ENCODE assay signal across 8 mouse cellular contexts in genomic region chr16:10890363-10890762, GRCm38 (mm10). TPM values are rescaled to one million over a fixed set of nuclear protein-coding genes. Genes with fewer than 3 reads are reported as not detected.
DNase-seq lines count a peak whose midpoint lies in the region; ATAC-seq and TF ChIP-seq lines count a peak whose summit lies in the region.

No protein-coding gene starts in this region.

- H3K4me1 ChIP-seq in kidney, embryonic 14.5 days (ENCODE audit: control insufficient read depth, insufficient read depth, low read length): no peaks in the 10 kb centered on the region
- no peaks in the 10 kb centered on the region for H3K4me1 ChIP-seq in hindbrain, postnatal 0 days (ENCODE audit: insufficient read depth, low read length)

- no peaks in the 10 kb centered on the region for H3K27me3 ChIP-seq in kidney, embryonic 14.5 days (ENCODE audit: control insufficient read depth, insufficient read depth, low read length)
- H3K27me3 ChIP-seq in hindbrain, postnatal 0 days (ENCODE audit: insufficient read depth, low read length): no peaks in the 10 kb centered on the region

- TF ChIP-seq CTCF in hindbrain, postnatal 0 days (IDR thresholded peaks at IDR 0.05; ENCODE audit: low read depth): peak; percentile 69

- no peak for DNase-seq in kidney, postnatal 25 days
- DNase-seq in 3T3-L1 (ENCODE audit: low read depth, low spot score): peak; percentile 83
- DNase-seq in ES-CJ7 (ENCODE audit: low read depth, low spot score): peak; percentile 33
- peak; percentile 39 for DNase-seq in hindbrain, postnatal 0 days (ENCODE audit: low spot score)
- DNase-seq in left cerebral cortex, postnatal 36 days (ENCODE audit: low spot score in 2 of 2): no peak
- DNase-seq in frontal cortex, postnatal 25 days (ENCODE audit: low spot score in 2 of 2): no peak

- H3K9ac ChIP-seq in kidney, embryonic 14.5 days (ENCODE audit: low read depth, low read length): no peak overlapping the region
- no peak overlapping the region for H3K9ac ChIP-seq in hindbrain, postnatal 0 days (replicated peaks; ENCODE audit: low read length)

- WGBS in kidney, embryonic 14.5 days: 85% methylated on average over 3 of the region's 3 CpGs
- 70% methylated on average over 3 of the region's 3 CpGs for WGBS in hindbrain, postnatal 0 days

- intact Hi-C loops in left cerebral cortex, postnatal 36 days (cut with DNase I): no loop called here

- no peaks in the 10 kb centered on the region for H3K9me3 ChIP-seq in kidney, embryonic 14.5 days (ENCODE audit: control insufficient read depth, low read length)
- no peaks in the 10 kb centered on the region for H3K9me3 ChIP-seq in hindbrain, postnatal 0 days (ENCODE audit: low read length)

- H3K27ac ChIP-seq in kidney, embryonic 14.5 days (ENCODE audit: low read depth, low read length): no peak overlapping the region
- H3K27ac ChIP-seq in hindbrain, postnatal 0 days: no peak overlapping the region

- H3K4me3 ChIP-seq in kidney, embryonic 14.5 days (ENCODE audit: low read length): no peak overlapping the region
- no peak overlapping the region for H3K4me3 ChIP-seq in hindbrain, postnatal 0 days (ENCODE audit: low read length)

- 0 out of 2 replicates have a peak, but pooled peaks have one; percentile 52 for ATAC-seq in kidney, embryonic 14.5 days (ENCODE audit: low FRiP score, low TSS enrichment)
- ATAC-seq in hindbrain, postnatal 0 days: no peak
- ATAC-seq in monocyte, adult 5-6 weeks (replicated peaks; ENCODE audit: insufficient number of reproducible peaks, low FRiP score, low TSS enrichment, poor library complexity, severe bottlenecking): no peak

- H3K4me2 ChIP-seq in kidney, embryonic 14.5 days (replicated peaks; ENCODE audit: low read depth, low read length): no peak overlapping the region
- H3K4me2 ChIP-seq in hindbrain, postnatal 0 days (ENCODE audit: low read depth, low read length): no peak overlapping the region

- H3K36me3 ChIP-seq in kidney, embryonic 14.5 days (ENCODE audit: control insufficient read depth, insufficient read depth, low read length): no peaks in the 10 kb centered on the region
- H3K36me3 ChIP-seq in hindbrain, postnatal 0 days (ENCODE audit: insufficient read depth, low read length): no peaks in the 10 kb centered on the region

RNA-seq across cellular contexts. Expression of gene Rmi2, which starts 55.5 kb away (rescaled TPM):
- polyA plus RNA-seq in kidney, embryonic 14.5 days (2014; fragmentation: Nextera tagmentation; extraction: Ambion mirVana): 6.0 and 6.2 TPM in 2 replicates
- total RNA-seq in hindbrain, postnatal 0 days (2014; rRNA removed): 1.3 and 4.1 TPM in 2 replicates
- 0.58 and 0.64 TPM in 2 replicates for polyA plus RNA-seq in hindbrain, postnatal 0 days (2015; fragmentation: Nextera tagmentation; extraction: Ambion mirVana)
- 0.58 TPM in 1 of 3 replicates, not detected in the others for total RNA-seq in monocyte, adult 5-6 weeks (2017)
- under 1 TPM; 0.18 to 0.25 TPM for total RNA-seq in left cerebral cortex, postnatal 36 days (2021)

Comparison
In these comparisons a context has a peak if more than half of its experiments do, and no peak if none do; other contexts are left out.
1. DNase-seq: peak in 3T3-L1 (single experiment), ES-CJ7 (single experiment) and hindbrain, postnatal 0 days (single experiment); none in kidney, postnatal 25 days (0 of 2), left cerebral cortex, postnatal 36 days (0 of 2) and frontal cortex, postnatal 25 days (0 of 2).